Mouse (Mus musculus) adipocyte (in vitro differentiated cells): ENCODE measurements at regions not wholly inside any gene's neighbourhood (a gene's known extent, or its start where the extent isn't known, plus 50 kb on each side); places are given as distances from the start of the nearest gene placed in this dataset.

Source experiments
- DNase-seq: peaks from one replicate; pipeline ENCODE4 v3.0.0-alpha.2; 2016; ENCODE audit warnings: low spot score

DNA sequence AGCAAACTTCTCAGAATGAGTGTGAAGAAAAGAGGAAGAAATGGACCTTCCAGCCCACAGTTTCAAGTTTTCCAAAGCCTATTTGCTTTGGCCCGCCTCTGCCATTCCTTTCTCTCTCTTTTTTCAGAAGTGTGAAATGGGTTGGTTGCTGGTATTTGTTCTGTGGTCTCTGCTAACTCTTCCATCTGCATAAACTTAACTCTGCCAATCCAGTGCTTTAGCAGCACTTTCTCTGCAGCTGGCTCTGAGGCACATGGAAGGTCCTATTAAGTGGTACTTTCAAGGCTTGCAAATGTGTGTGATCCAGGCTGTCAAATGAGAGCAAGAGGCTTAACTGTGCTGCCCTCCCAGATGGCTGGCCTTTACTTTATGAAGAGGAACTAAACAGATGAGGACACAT lies 383.6 kb downstream of the Gm826 start:
- DNase-seq, result peak; percentile 8

DNA sequence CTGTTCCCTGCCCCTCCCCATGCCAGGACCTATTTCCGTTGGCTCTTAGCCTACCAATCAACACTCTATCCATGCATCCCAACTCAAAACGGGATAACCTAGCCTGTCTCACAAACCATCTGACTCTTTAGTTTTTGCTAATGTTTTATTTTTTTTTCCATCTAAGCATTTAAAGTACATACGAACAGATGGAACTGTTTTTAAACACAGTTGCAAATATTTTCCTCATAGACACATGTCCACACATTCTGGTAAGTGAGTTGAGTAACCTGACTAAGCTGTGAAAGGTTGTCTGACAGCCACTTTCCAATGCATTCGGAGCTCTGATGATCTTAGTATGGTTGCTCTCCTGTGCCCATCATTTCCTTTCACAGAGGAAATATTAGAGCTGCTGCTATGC lies 384.9 kb downstream of the Gm826 start:
- no peak for DNase-seq

DNA sequence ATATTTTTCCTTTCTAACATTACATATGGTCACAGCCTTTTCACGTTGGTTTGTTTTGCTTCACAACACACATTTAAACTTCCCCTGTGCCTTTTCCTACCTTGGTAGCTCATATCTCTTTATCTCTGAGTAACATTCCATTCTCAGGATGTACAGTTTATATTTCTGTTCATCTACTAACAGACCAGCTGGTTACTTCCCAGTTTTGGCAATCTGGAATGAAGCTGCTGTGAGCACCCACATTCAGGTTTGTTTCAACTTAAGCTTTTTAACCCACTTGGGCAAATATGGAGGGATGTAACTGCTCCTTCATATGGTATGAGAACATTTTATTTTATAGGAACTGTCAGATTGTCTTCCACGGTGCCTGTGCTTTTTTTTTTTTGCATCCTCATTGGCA lies 403.2 kb downstream of the Gm826 start:
- no peak for DNase-seq

DNA sequence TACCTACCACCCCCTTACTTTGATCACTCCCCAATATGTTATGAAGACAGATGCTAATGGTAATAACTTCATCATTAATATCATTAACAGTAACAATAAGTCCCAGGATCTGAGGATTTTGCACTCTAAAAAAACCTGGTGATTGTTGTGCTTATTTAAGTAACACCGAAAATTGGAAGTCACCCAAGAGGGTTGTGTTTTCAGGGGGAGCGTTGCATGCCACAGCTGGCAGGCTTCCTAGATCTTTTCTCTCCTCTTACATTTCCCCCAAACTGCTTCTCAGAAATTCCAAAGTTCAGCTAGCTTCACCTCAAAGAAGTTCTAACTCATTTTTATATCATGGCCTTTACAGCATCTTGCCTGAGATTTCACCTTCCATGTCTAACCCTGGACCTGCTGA lies 444.3 kb downstream of the Gm826 start:
- DNase-seq, result no peak

DNA sequence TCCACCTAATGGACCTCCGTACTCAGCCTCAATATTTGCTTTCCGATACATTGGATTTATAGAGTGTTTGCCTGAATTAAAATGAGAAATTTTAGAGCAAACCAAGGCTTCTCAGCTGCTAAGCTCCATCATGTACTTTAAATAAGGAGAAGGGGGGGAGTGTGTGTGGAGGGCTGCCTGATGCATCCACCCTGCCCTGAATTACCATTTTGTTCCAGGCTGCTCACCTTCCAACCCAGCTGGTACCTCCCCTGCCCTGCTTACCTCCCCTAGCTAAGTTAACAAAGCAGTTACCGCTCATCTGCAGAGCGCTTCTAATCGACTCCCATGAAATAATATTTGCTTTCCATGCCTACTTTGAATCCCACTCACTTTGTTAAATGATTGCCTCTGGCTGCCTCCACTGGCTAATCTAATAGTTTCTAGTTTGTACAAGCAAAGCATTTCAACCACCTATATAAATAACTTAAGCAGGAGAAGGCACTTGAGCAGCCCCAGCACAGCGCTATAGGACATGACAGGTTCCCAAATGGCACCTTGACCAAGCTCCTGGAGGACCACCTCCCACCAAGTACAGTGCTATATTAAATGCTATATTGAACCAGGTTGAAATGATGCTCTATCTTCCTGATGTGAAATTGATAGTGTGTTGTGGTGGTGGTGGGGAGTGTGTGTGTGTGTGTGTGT lies 449.0 kb downstream of the Gm826 start:
- no peak for DNase-seq

DNA sequence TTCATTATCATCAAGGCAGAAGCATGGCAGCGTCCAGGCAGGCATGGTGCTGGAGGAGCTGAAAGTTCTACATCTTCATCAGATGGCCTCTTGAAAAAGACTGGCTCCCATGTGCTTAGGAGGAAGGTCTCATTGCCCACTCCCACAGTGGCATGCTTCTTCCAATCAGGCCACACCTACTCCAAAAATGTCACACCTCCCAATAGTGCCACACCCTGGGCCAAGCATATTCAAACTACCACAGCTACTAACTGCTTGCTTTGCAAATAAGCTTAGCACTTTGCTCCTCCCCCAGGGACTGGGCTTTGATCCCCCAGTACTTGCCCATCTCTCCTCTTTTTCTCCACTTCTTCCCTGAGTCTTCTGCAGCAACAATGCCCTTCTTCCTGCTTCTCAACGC lies 467.0 kb downstream of the Gm826 start:
- no peak for DNase-seq

DNA sequence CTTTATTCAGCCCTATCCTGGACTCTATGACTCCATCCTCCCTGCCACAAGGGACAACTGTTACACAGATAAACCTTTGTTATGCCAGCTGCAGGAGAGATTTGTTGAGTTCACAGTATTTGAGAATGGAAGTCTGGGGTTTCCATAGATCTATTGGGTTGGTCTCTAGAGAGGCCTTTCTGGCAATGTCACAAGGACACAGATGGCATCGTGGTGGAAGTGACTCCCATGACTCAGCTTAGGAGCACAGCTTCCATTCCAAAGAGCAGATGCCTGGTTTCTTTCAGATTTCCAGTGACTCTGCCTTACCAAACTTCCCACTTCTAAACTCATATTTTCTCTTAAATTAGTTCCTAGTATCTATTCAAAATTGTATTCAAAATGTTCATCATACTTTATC lies 467.6 kb downstream of the Gm826 start:
- peak; percentile 28 for DNase-seq

DNA sequence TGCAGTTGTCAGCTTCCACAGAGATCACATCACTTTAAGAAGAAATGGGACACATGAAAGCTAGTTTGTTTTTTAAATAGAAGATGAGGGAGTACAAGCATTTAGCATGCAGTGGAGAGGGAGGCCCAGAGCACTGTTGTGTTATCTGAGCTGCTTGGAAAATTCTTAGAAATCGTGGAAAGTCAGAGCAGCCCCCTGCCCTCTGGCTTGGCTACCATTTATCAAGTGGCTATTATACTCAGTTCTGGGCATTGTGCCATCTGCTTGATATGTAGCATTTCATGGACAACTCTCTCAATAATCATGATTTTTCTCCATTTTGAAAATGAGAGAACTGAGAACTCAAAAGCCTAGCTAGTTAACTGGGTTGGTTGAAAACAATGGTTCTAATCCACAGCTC lies 470.8 kb downstream of the Gm826 start:
- peak; percentile 38 for DNase-seq

DNA sequence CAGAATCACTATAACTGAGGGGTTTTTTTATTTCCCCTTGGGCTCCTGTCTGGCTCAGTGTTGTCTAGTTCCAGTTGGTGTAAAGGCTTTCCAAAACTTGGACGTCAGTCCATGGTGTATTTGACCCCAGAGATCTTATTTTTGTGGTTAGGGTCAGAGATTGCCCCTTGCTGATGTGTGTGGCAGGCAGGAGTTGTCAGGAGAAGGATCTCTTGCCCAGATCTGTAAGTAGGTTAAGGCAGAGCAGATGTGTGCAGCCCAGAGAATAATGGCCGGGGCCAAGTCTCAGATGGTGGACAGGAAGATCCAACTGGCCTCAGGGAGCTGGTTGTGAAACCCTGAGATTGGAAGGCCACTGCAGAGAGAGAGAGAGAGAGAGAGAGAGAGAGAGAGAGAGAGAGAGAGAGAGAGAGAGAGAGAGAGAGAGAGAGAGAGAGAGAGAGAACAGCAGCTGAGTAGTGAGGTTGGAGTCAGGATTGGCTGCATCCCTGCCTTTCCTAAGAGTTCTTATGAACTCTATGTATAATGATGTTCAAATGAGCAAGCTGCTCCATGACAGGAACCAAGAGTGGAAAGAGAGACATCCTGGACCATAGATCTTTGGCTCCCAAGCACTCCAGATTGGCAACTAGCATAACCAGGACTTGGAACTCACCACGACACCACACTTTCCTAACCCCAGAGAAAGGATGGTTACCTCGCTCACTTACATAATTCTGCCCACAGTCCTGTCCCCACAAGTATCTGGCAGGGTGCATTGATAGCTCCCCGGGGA lies 479.9 kb downstream of the Gm826 start:
- peak; percentile 83 for DNase-seq

DNA sequence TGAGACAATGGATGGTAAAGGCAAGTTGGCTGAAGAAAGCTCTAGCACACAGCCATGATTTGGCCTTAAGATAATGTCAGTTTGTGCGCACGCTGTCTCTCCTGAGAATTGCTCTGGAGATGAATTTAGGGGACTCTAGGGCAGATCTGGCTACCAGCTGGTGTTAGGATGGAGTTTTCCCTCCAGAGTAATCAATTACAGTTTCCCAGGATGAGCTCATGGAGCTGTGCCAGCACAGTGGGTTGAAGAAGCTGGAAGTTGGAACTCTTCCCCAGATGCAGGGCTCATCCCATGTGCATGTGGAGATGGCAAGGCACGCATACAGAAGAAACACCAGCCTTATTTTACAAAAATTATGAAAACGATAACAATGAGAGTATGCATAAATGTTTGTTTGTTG lies 481.0 kb downstream of the Gm826 start:
- DNase-seq, result peak; percentile 15

DNA sequence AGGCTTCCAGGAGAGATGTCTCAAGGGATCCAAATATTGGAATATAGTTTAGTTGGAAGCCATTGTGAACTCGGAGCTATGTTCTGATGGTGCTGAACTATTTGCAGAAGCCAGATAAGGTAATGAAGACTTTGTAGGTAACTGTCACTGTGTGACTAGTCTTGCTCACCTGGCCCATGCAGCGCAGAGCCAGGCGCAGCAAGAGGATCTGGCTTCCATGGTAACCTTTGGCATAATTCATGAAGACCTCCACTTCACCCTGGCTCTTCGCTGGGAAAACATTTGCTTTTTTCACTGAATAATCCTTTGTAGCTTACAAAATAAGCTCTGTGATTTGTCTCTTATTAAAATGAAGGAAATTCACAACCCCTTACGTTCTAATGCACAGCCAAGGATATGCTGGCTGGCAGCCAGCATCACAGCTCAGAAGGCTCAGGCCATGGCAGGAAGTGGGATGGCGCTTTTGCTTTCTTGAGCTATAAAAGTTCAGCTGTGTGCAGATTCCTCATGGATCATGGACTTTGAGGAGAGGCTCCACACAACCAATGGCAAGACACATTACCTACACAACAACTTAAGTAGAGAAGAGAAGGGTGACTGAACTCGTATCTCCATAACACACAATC lies 501.4 kb downstream of the Gm826 start:
- DNase-seq, result no peak

DNA sequence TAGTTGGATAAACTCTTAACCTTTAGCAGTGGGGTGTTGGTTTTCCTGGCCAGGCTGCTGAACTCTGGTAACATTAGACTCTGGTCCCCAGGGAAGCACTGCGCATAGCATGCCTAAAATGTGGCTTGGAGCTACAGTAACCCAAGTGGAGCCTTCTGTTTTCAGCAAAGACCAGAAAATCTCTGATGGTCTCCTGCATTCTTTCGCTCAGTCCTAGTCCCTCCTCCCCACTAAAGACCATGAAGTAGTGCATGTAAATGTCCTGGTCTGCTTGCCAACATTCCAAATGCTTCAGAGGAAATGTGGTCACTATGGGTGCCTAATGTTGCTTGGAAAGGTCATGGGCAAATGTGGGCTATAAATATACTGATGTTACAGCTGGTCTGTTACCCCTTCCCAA lies 507.5 kb downstream of the Gm826 start:
- peak; percentile 85 for DNase-seq

DNA sequence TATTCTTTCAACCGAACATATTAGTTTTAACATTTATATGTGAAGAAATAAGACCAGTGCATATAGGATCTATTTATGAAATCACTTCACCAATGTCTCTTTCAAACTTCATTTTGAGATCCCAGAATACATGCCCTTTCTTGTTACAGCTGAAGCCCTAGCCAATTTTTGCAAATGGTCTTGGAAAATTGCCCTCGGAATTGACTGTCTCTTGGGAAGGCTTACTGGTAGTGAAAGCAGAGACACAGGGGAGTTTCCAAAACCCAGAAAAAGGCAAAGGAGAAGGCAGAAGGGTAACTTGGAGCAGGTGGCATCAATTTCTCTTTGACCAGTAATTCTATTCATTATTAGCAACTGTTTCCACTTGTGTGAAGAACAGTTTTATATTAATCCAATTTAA lies 515.4 kb downstream of the Gm826 start:
- DNase-seq, result peak; percentile 87

DNA sequence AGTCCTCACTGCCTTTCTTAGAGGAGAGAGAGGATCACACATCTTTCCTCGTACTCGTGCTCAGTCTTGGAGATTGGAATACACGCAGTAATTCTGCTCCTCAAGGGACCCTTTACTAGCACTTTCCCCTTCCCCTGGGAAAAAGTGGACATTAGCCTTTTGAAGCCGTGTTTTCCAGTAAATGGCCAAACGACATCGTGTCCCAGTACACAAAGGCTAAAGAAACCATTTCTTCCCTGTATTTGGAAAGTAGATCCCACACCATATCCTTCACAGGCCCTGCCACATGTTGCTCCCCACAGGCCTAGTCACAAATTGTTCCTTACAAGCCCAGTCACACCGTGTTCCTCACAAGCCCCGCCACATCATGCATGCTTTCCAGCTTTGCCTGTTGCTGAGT lies 517.6 kb downstream of the Gm826 start:
- no peak for DNase-seq
